Comparison of ENCODE assay signal across 1 mouse cellular context in genomic region chr6:113438721-113439430, GRCm38 (mm10).
TF ChIP-seq lines count a peak whose summit lies in the region.

No protein-coding gene starts in this region.

TF ChIP-seq in ES-E14, 5 proteins besides CTCF, POLR2A, EP300 and RAD21 (continued from another document):
- no peak for TF ChIP-seq MAFK (IDR thresholded peaks at IDR 0.05; ENCODE audit: insufficient read depth, low read depth, low read length)
